Mouse (Mus musculus) large intestine, adult 2 months (tissue): ENCODE data around the gene Pex1. TPM values are rescaled to one million over a fixed set of nuclear protein-coding genes. Genes with fewer than 3 reads are reported as not detected.
"Not testable (repeated sequence)": the region's sequence is repeated elsewhere in the genome, so short reads cannot be mapped to it uniquely, and the experiment has no call there.

Experiments used
- DNase-seq: peaks from one replicate; pipeline ENCODE4 v3.0.0-alpha.2; 2012; ENCODE audit warnings: low read depth, low spot score
- WGBS: fragments of 180-500 bp; shearing (Covaris S2); methylation state at CpG from one replicate; pipeline ENCODE4 v1.1.7; 2018; 5-methylcytosine and 5-hydroxymethylcytosine counted together
- polyA plus RNA-seq: library from polyadenylated mRNA; depleted of rRNA; stranded (reverse); fragments of >200 nt; gene quantifications from 2 replicates; pipeline ENCODE4 v1.2.3, GENCODE M21; 2012; rRNA removed

The Pex1 gene
- polyA plus RNA-seq, result 5.3 and 8.2 TPM in 2 replicates

DNA sequence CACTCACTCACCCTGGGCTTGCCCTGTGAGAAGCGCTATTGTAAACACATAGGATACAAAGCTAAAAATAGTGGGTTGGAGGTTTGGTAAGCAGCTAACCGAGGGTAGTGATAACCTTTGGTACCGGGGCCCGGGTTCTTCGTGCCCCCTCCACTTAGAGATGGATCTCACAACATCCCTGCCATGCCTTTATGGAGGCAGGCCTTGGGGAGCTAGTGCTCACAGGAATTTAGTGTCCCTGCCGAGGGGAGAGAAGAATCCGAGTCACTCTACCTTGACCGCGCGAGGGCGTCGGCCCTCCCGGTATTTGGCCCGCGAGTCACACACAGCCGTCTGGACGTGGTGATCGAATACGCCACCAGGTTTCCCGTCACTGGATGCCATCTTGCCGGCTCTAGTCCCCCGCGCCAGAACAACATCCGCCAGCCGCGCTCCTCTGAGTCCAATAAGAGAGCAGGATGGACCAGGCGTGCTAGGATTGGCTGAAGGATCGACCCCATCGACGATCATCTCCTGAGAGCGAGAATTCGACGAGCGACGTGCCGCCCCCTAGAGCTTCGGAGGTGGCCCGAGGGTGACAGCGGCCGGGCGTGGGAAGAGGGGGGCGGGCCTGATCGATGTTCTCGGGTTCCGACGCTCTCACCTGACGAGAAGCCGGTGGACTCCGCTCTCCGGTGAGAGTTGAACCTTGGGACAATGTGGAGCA lies at the start of gene Pex1:
TSS of gene Pex1 (plus strand) at position 374 of the 706 bp plus-strand sequence.
- DNase-seq, result peak; percentile 94
- WGBS, result under 1% methylated on average over 50 of the region's 50 CpGs

DNA sequence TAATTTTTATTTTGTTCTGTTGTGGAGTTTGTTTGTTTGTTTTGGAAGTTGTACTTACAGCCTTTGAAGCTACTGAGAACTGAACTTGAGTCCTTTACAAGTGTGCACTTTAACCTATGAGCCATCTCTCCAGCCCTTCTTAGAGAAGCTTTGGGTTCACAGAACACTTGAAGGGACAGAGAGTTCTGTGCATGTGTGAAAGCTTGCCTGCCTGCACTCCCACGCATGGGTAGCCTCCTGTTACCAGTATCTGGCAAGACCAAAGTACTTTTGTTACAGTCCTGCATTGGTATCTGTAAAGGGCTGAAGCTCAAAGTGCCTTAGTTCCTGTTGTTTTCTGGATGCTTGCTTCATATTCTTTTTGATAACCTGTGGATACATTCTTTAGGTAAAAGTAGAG lies 49.6 kb upstream of the Pex1 start:
- 51% methylated on average over 1 of the region's 1 CpGs for WGBS
- DNase-seq, result no peak

DNA sequence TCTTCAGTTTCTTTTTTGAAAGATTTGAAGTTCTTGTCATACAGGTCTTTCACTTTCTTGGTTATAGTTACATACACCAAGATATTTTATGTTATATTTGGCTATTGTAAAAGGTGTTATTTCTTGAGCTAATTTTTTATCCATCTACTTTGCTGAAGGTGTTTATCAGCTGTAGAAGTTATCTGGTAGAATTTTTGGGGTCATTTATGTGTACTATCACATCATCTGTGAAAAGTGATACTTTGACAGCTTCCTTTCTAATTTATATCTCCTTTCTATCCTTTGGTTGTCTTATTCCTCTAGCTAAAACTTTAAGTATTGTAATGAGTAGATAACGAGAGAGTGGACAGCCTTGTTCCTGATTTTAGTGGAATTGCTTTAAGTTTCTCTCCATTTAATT lies 44.4 kb upstream of the Pex1 start:
- WGBS, result 93% methylated on average over 1 of the region's 1 CpGs
- no peak for DNase-seq

DNA sequence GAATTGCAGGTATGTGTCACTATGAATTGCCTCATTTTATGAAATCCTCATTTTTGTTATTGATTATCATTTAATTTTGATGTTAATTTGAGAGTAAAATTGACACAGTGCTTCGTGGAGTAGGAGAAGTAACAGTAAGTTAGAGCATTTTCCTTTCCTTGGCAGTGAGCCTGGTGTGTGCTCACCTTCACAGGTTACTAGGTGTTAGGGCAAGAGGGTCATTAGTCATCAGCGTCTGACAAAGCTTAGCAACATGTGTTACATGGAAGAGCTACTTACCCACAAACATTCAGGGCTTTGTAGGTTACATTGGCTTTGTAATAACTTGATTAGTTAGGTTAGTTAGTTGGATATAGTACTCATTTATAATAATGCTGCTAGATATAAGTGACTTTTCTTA lies 41.7 kb upstream of the Pex1 start:
- WGBS, result 71% methylated on average over 2 of the region's 2 CpGs
- no peak for DNase-seq

DNA sequence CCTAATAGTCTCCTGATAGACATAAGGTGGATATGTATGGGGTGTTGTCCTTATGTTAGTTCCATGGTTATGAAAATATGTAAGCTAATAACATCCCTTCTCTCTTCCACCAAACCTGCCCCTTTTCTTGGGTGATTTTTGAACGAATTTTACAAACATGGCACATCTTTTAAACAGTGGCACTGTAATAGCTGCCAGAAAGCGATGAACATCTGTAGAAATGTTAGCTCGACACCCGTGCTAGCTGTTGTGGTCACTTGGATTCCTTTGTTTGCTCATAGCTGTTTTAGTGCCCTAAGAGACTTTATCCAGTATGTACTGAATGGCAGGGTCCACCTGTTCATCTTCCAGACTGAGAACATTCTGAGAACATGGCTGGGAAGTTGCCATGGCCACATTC lies 24.6 kb upstream of the Pex1 start, which contains the start of gene 1700109H08Rik:
TSS of gene 1700109H08Rik (plus strand) at position 301 of the 400 bp plus-strand sequence.
- no peak for DNase-seq
- WGBS, result 92% methylated on average over 4 of the region's 4 CpGs

DNA sequence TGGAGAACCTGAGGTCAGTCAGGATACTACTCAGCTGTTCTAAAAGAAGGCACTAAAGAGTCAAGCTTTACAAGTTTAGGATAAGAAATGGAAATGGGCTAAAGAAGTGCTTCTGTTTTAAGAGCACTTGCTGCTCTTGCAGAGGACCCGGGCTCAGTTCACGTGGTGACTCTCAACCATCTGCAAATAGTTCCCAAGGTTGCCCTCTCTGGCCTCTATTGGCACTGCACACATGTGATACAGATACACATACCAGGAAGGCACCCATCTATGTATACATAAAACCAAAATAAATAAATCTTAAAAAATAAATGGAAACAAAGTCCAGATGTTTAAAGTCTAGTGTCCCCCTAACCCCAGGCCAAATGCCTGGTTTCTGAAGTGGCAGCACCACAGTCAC lies 21.0 kb upstream of the Pex1 start:
- WGBS, result 100% methylated on average over 2 of the region's 2 CpGs
- no peak for DNase-seq

DNA sequence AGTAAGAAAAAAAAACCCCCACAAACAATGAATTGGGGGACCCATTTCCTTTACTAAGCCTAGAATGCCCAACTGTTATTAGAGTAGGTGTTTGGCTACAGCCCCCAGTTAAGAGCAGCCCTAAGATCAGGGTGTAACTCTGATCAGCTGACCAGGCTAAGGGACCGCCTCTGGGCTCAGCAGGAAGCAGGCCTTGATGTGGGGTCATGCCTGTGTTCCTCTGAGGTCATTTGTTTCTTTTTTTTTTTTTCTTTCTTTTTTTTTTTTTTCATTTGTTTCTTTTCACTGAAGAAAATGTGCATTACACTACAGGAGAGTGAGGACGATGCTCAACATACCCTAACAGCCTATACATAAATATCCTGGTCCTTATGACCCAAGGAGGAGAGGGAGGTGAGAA lies 17.9 kb upstream of the Pex1 start:
- no peak for DNase-seq
- WGBS, result 96% methylated on average over 2 of the region's 2 CpGs

DNA sequence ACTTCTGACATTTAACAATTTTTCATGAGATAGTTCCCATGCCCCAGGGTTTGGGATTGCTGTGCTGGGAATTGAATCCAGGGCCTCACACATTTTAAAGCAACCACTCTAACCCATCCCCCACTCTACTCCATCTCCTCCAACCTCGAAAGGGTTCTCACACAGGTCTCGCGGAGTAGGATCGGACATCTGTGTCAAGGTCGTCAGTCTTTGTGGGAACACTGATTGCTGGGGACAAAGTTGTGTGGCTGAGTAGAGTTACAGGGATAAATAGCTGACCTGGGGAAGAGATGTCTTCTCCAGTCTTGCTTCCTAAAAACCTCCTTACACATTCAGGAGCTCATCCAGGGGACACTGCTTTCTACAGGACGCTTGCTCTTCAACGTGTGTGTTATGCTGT lies 16.8 kb upstream of the Pex1 start:
- no peak for DNase-seq
- WGBS, result 94% methylated on average over 7 of the region's 7 CpGs

DNA sequence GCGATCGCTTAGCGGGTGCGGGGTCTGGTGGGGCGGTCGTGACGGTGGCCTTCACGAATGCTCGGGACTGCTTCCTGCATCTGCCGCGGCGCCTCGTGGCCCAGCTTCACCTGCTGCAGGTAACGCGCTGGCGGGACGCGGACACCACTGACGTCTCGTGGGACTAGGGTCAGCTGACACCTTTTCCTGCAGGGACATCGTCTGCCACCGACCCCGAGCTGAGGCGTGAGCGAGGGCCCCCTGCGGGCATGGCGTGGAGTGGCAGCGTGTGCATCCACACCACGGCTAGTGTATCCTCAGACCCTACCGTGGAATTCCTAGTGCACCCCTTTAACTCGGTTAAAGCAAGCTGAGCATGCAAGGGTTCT lies 517 bp downstream of the Pex1 start, which contains the start of gene Rbm48:
TSS of gene Rbm48 (minus strand) at position 187 of the 368 bp plus-strand sequence.
- DNase-seq, result peak; percentile 44
- WGBS, result under 1% methylated on average over 31 of the region's 31 CpGs

DNA sequence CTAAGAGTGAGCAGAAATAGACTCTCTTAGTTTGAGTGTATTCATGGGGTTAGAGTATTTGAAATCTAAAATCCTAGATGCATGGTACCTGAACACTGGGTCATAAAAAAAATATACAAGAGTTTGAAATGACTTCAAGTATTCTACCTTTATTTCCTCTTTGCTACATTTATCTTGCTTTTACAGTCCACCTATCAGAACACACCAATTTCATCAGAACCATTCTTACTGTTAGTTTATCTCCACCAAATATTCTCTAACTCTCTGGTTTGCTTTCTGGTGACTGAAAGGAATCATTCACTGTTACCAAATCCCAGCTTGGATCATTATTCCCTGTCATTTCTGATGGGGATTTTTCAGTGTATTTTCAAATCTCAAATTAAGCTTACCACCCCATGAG lies 1.3 kb downstream of the Pex1 start:
- no peak for DNase-seq

DNA sequence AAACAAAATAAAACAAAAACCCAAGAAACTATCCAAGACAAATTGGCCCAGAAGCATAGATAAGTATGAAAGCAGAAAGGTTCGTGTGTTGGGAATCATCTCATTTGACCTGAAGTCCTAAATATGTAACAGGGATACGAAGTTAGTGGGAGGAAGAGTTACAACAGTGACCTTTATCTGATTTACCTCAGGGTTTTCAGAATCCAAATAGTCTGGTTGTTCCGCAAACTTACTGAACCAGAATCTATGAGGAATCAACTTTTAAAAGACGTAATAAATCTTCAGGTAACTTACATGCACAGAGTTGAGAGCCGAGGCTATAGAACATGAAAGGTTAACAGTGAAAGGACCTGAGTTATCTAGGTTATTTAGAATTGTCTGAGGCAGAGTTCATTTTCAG lies 2.9 kb downstream of the Pex1 start:
- WGBS, result 86% methylated on average over 5 of the region's 5 CpGs
- DNase-seq, result no peak

DNA sequence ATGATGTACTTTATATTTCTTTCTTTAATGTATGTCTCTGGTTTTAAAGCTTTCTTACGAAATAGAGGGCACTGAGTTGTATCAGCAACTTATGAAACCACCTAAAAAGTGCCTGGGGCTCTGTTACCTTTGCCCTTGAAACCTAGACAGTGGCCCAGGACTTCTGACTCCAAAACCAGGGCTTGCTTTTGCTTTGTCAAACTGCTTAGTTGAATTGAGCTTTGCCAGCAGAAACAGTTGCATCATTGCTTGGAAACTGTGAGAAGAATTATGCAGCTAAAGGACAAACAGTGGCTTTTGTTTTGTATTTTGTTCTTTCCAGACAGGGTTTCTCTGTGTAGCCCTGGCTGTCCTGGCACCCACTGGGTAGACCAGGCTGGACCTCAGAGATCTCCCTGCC lies 4.4 kb downstream of the Pex1 start:
- 80% methylated on average over 1 of the region's 1 CpGs for WGBS
- DNase-seq, result no peak

DNA sequence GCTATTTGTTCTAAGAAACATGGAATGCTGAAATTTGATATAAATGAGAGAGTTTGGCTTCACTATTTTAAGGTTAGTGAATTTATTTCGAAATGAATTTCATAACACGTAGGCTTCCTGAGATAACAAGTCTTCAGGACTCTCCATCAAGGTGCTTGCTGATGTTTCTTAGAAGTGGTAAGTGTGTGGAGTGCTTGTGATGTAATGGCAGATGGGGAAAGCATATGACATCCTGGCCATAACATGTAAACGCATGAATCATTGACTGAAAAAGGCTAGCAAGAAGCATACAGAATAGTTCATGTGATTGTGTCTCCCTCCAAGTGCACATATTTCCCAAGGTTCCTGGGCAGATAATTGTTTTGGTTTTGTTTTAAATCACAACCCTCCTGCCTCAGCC lies 4.9 kb downstream of the Pex1 start:
- no peak for DNase-seq
- WGBS, result 89% methylated on average over 3 of the region's 3 CpGs

DNA sequence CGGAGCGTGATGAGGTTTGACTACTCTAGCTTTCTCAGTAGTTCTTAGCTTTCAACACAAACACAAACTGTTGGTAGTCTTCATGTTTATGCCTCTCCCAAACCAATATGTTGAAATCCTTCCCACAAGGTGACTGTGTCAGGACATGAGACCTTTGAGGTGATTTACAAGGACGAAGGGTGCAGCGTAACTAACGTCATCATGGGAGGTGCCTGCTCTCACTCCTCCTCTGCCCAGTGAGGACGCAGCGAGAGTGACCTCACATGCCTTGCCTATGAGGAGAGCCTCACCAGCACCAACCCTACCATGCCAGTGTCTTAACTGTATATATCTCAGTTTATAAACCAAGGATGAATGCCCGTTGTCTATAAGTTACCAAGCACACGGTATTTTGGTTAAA lies 11.2 kb downstream of the Pex1 start:
- no peak for DNase-seq
- WGBS, result 95% methylated on average over 9 of the region's 9 CpGs

DNA sequence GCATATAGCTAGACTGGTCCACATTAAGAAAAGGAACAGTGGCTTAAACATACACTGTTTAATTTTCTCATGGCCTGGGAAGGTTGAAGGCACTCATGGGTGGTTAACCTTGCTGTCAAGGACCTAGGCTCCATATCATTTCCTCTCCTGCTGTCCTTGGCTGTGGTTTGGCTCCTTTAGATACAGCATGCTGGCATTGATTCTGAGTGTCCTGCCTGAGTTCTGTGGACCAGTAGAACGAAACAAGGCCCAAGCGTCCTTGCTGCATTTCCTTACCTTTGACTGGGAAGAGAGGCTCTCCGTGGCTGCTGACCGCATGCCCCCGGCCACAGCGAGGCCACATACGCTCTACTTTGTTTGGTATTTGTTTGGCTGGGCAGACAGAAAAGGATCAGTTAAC lies 13.4 kb downstream of the Pex1 start:
- DNase-seq, result no peak
- WGBS, result 95% methylated on average over 7 of the region's 7 CpGs

DNA sequence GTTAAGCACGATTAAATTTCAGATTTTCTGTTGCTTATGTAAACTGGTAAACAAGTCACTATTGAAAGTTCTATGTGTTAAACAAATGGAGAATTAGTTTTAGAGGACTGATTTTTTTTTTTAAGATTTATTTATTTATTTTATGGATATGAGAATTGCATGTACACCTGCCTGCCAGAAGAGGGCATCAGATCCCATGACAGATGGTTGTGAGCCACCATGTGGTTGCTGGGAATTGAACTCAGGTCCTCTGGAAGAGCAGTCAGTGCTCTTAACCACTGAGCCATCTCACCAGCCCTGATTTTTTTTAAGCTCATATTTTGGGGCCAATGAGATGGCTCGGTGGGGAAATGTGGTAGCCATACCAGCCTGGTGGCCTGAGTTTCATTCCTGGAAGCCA lies 16.0 kb downstream of the Pex1 start:
- WGBS, result 93% methylated on average over 2 of the region's 2 CpGs

DNA sequence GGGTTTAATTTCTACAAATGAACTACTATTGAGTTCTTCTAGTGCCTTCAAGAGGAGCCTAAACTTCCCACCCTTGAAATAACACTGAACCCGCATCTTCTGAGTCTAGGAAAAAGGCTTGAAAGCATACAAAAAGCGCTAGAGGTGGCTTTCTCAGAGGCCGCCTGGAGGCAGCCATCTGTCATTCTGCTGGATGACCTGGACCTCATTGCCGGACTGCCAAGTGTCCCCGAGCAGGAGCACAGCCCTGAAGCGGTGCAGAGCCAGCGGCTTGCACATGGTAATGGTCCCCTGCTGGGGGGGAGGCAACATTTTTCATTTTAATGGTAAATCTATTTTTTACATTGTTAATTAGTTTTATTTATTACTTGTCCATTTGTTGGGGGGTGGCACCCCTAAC lies 24.6 kb downstream of the Pex1 start:
- WGBS, result 94% methylated on average over 7 of the region's 7 CpGs
- no peak for DNase-seq

More for the DNA sequence above, 16.0 kb downstream of the Pex1 start:
- DNase-seq, result not testable (repeated sequence)

DNA sequence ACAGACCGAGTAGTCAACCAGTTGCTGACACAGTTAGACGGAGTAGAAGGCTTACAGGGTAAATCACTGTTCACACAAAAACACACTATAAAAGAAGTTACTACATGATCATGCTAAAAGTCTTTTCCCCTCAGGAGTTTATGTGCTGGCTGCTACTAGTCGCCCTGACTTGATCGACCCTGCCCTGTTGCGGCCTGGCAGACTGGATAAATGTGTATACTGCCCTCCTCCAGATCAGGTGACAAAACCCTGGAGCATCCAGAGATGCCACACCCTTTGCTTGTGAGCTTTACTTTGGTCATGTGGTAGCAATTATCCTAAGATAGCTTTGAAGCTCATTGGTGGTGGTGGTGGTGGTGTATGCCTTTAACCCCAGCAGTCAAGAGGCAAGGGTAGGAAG lies 34.2 kb downstream of the Pex1 start:
- DNase-seq, result no peak
- WGBS, result 84% methylated on average over 5 of the region's 5 CpGs

DNA sequence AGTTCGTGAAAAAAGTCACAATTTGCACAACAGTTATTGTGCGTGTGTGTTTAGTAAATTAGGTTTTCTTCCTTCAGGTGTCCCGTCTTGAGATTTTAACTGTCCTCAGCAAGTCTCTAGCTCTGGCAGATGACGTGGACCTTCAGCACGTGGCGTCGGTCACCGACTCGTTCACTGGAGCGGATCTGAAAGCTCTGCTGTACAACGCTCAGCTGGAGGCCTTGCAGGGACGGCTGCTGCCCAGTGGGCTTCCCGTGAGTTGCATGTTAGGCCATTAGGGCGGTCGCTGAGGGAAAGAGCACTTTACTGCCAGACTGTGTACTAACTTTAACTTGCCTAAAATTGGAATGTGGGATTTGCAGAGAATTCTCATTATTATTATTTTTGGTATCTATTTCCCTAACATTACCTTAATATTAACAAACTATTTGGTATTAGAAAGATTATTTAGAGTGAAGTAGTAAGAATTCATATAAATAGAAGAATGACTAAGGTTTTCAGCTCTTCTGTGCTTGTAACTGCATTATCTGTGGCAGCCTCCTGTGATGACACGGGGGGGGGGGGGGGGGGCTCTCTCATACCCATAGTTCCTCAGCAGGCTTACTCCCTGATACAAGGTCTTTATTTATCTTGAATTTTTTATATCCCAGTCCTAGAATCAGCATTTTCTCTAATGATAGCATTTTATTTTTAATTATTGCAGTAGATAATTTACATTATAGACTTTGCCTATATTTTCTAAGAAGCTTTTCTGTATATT lies 35.8 kb downstream of the Pex1 start:
- WGBS, result 81% methylated on average over 16 of the region's 16 CpGs

DNA sequence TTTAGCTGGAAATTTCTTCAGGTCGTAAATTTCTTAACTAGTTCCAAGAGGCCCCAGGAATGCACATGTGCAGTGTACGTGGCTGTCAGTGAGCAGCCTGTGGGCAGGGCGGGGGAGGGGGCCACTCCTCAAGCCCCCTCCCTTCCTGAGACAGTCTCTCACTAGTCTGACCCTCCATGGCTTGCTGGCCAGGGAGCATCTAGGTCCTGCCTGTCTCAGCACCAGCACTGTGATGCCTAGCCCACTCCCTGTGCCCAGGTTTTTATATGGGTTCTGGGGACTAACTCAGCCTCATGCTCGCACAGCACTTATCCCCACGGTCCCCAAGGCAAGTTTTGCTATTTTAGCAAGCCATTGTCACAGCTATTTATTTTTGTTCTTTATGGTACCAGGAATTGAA lies 36.4 kb downstream of the Pex1 start:
- DNase-seq, result no peak
- WGBS, result 86% methylated on average over 5 of the region's 5 CpGs

More for the DNA sequence above, 35.8 kb downstream of the Pex1 start:
- no peak for DNase-seq

DNA sequence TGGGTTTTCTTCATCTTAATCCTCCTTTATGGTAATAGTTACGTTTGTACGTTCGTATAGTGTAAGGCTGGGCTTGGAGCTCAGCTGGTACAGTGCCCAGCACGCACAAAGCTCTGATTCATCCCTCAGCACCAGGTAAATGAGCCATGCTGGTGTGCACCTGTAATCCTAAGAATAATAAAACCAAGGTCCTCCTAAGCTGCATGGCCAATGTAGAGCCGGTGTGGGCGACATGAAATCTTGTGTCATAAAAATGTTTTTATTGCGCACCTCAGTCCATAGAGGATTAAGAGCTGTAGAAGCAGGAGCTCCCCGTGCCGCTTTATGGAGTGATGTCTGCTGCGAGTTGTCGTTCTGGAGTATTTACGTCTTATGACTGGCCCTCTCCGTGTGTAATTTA lies 37.4 kb downstream of the Pex1 start:
- WGBS, result 50% methylated on average over 13 of the region's 13 CpGs
- DNase-seq, result no peak
